Mouse (Mus musculus) small intestine, adult 2 months (tissue): ENCODE results near the gene Sfswap.

Source experiments
- CTCF ChIP-seq: fragments of 200-500 bp; IDR thresholded peaks from 2 replicates; pipeline ENCODE4 v1.5.1; 2012; ENCODE audit warnings: low read depth, mild to moderate bottlenecking, control low read depth, inconsistent platforms, low read length, moderate library complexity, mixed read lengths; ENCODE audit not compliant: insufficient replicate concordance, insufficient read length; ENCODE audit errors: extremely low read depth
- POLR2A ChIP-seq: fragments of 200-500 bp; IDR thresholded peaks from 2 replicates; pipeline ENCODE4 v1.6.1; 2012; ENCODE audit warnings: low read depth, mild to moderate bottlenecking, control low read depth, inconsistent platforms, low read length, moderate library complexity

- TF ChIP-seq CTCF (no peak), POLR2A (no peak)
Measured at GRCm38 (mm10) chr5:129586471-129586870, 85.5 kb downstream of the Sfswap start.
